11 mouse cellular contexts compared by ENCODE assay signal in genomic region chr12:88579974-88580373, GRCm38 (mm10).
A peak's percentile ranks its signal among the peaks of the same experiment; 100 is the strongest.
DNase-seq lines count a peak whose midpoint lies in the region; ATAC-seq lines count a peak whose summit lies in the region.
"Had no signal": no experiment of that assay in that cellular context is flagged by ENCODE, and none has a peak within 500 bp of the region (broad histone marks: within the 10 kb centered on the region; RNA-seq: fewer than 3 reads in every experiment).

No protein-coding gene starts in this region.

- no peak overlapping the region for H3K9ac ChIP-seq in embryonic facial prominence, embryonic 11.5 days (replicated peaks; ENCODE audit: low read length)
- H3K9ac ChIP-seq in hindbrain, embryonic 15.5 days, result no peak overlapping the region
- no peak overlapping the region for H3K9ac ChIP-seq in neural tube, embryonic 13.5 days
- H3K9ac ChIP-seq: heart, embryonic 15.5 days; lung, embryonic 15.5 days; stomach, embryonic 15.5 days had no signal

- H3K4me3 ChIP-seq in embryonic facial prominence, embryonic 11.5 days (ENCODE audit: low read depth, low read length), result no peak overlapping the region
- H3K4me3 ChIP-seq in hindbrain, embryonic 15.5 days, result no peak overlapping the region
- no peak overlapping the region for H3K4me3 ChIP-seq in neural tube, embryonic 13.5 days
- H3K4me3 ChIP-seq in heart, embryonic 10.5 days, result no peak overlapping the region; the same call in 1 of the 2 replicates
- H3K4me3 ChIP-seq: heart, embryonic 15.5 days; lung, embryonic 15.5 days; stomach, embryonic 15.5 days had no signal

- WGBS in embryonic facial prominence, embryonic 11.5 days, result 18% methylated on average over 8 of the region's 8 CpGs
- WGBS in hindbrain, embryonic 15.5 days, result 14% methylated on average over 8 of the region's 8 CpGs
- 13% methylated on average over 8 of the region's 8 CpGs for WGBS in neural tube, embryonic 13.5 days
- WGBS in heart, embryonic 10.5 days, result 20% methylated on average over 8 of the region's 8 CpGs

- no peaks in the 10 kb centered on the region for H3K27me3 ChIP-seq in embryonic facial prominence, embryonic 11.5 days (ENCODE audit: control insufficient read depth, insufficient read depth, low read length)
- H3K27me3 ChIP-seq in hindbrain, embryonic 15.5 days, result no peaks in the 10 kb centered on the region
- no peaks in the 10 kb centered on the region for H3K27me3 ChIP-seq in neural tube, embryonic 13.5 days
- H3K27me3 ChIP-seq in heart, embryonic 10.5 days (ENCODE audit: insufficient read depth, poor library complexity, severe bottlenecking), result no peaks in the 10 kb centered on the region
- H3K27me3 ChIP-seq: heart, embryonic 15.5 days; lung, embryonic 15.5 days; stomach, embryonic 15.5 days had no signal

- no peaks in the 10 kb centered on the region for H3K9me3 ChIP-seq in embryonic facial prominence, embryonic 11.5 days (replicated peaks; ENCODE audit: control insufficient read depth, low read length)
- no peaks in the 10 kb centered on the region for H3K9me3 ChIP-seq in hindbrain, embryonic 15.5 days
- no peaks in the 10 kb centered on the region for H3K9me3 ChIP-seq in neural tube, embryonic 13.5 days
- no peaks in the 10 kb centered on the region for H3K9me3 ChIP-seq in heart, embryonic 10.5 days
- H3K9me3 ChIP-seq: heart, embryonic 15.5 days; lung, embryonic 15.5 days; stomach, embryonic 15.5 days had no signal

- H3K36me3 ChIP-seq in embryonic facial prominence, embryonic 11.5 days (replicated peaks; ENCODE audit: control insufficient read depth, insufficient read depth, low read depth, low read length), result no peaks in the 10 kb centered on the region
- no peaks in the 10 kb centered on the region for H3K36me3 ChIP-seq in hindbrain, embryonic 15.5 days
- H3K36me3 ChIP-seq in neural tube, embryonic 13.5 days, result no peaks in the 10 kb centered on the region
- no peaks in the 10 kb centered on the region for H3K36me3 ChIP-seq in heart, embryonic 10.5 days
- H3K36me3 ChIP-seq: heart, embryonic 15.5 days; lung, embryonic 15.5 days; stomach, embryonic 15.5 days had no signal

- peak; percentile 8 to 20 for DNase-seq in cerebellum, postnatal 10 days
- DNase-seq in cerebellum, postnatal 25 days, result no peak
- peak; percentile 17 for DNase-seq in embryonic facial prominence, embryonic 11.5 days (ENCODE audit: low spot score)
- DNase-seq in spleen, postnatal 10 days (ENCODE audit: low spot score in 2 of 2), result no peak
- DNase-seq in heart, embryonic 10.5 days (ENCODE audit: low spot score), result no peak

- no peak overlapping the region for H3K4me2 ChIP-seq in embryonic facial prominence, embryonic 11.5 days (ENCODE audit: low read depth, low read length)
- H3K4me2 ChIP-seq in hindbrain, embryonic 15.5 days, result peak overlapping the region; percentile 1; the same call in 1 of the 2 replicates
- H3K4me2 ChIP-seq in neural tube, embryonic 13.5 days, result 0 out of 2 replicates have a peak overlapping the region, but pooled peaks have one; percentile 1
- H3K4me2 ChIP-seq: heart, embryonic 15.5 days; lung, embryonic 15.5 days; stomach, embryonic 15.5 days had no signal

- H3K4me1 ChIP-seq in embryonic facial prominence, embryonic 11.5 days (ENCODE audit: control insufficient read depth, insufficient read depth, low read length), result no peaks in the 10 kb centered on the region
- no peaks in the 10 kb centered on the region for H3K4me1 ChIP-seq in hindbrain, embryonic 15.5 days (replicated peaks)
- no peaks in the 10 kb centered on the region for H3K4me1 ChIP-seq in neural tube, embryonic 13.5 days (replicated peaks)
- 0 out of 2 replicates have a peak, but pooled peaks cover 3% of the 10 kb centered on the region for H3K4me1 ChIP-seq in heart, embryonic 10.5 days
- H3K4me1 ChIP-seq: heart, embryonic 15.5 days; lung, embryonic 15.5 days; stomach, embryonic 15.5 days had no signal

- ATAC-seq in embryonic facial prominence, embryonic 11.5 days (replicated peaks; ENCODE audit: insufficient number of reproducible peaks, low FRiP score, low TSS enrichment, low read depth), result peak; percentile 59; the same call in 1 of the 2 replicates
- ATAC-seq in hindbrain, embryonic 15.5 days (ENCODE audit: low FRiP score, low read depth), result peak; percentile 51
- ATAC-seq in neural tube, embryonic 13.5 days (ENCODE audit: low read depth), result peak; percentile 77
- no peak for ATAC-seq in megakaryocyte, adult 5-6 weeks (ENCODE audit: poor library complexity, severe bottlenecking)

- no peak overlapping the region for H3K27ac ChIP-seq in embryonic facial prominence, embryonic 11.5 days (replicated peaks; ENCODE audit: low read depth, low read length)
- 0 out of 2 replicates have a peak overlapping the region, but pooled peaks have one; percentile 30 for H3K27ac ChIP-seq in hindbrain, embryonic 15.5 days (replicated peaks)
- H3K27ac ChIP-seq in neural tube, embryonic 13.5 days (replicated peaks), result no peak overlapping the region
- no peak overlapping the region for H3K27ac ChIP-seq in heart, embryonic 10.5 days
- H3K27ac ChIP-seq: heart, embryonic 15.5 days; lung, embryonic 15.5 days; stomach, embryonic 15.5 days had no signal

Comparison
In these comparisons a context has a peak if more than half of its experiments do, and no peak if none do; other contexts are left out.
1. DNase-seq: peak in cerebellum, postnatal 10 days (2 of 2) and embryonic facial prominence, embryonic 11.5 days (single experiment); none in cerebellum, postnatal 25 days (0 of 2), spleen, postnatal 10 days (0 of 2) and heart, embryonic 10.5 days (single experiment).